Mouse (Mus musculus) heart, embryonic 13.5 days (tissue): ENCODE results near the gene Traf4. TPM values are rescaled to one million over a fixed set of nuclear protein-coding genes. Genes with fewer than 3 reads are reported as not detected.
A peak's percentile ranks its signal among the peaks of the same experiment; 100 is the strongest.

ENCODE experiments used
- ATAC-seq: fragments of 200-750 bp; cut with Nextera tagmentation; 2 replicates; pipeline ENCODE4 v1.8.0; 2017; ENCODE audit warnings: moderate TSS enrichment; ENCODE audit not compliant: insufficient number of reproducible peaks, low FRiP score, low TSS enrichment; ENCODE audit errors: extremely low read depth
- H3K27ac ChIP-seq: fragments of 300-500 bp; sonication (generic); replicated peaks from 2 replicates; pipeline ENCODE4 v1.5.1; 2015; ENCODE audit warnings: moderate library complexity, mild to moderate bottlenecking, inconsistent platforms
- H3K27me3 ChIP-seq: fragments of 300-500 bp; sonication (generic); replicated peaks from 2 replicates; pipeline ENCODE4 v1.6.1; 2015; ENCODE audit warnings: mild to moderate bottlenecking, inconsistent platforms
- H3K36me3 ChIP-seq: fragments of 300-500 bp; sonication (generic); 2 replicates; pipeline ENCODE4 v1.6.1; 2015; ENCODE audit warnings: mild to moderate bottlenecking, inconsistent platforms
- H3K4me1 ChIP-seq: fragments of 300-500 bp; sonication (generic); 2 replicates; pipeline ENCODE4 v1.6.1; 2015; ENCODE audit warnings: inconsistent platforms
- H3K4me2 ChIP-seq: fragments of 300-500 bp; sonication (generic); 2 replicates; pipeline ENCODE4 v1.6.1; 2015; ENCODE audit warnings: inconsistent platforms, mild to moderate bottlenecking, moderate library complexity
- H3K4me3 ChIP-seq: fragments of 300-500 bp; sonication (generic); 2 replicates; pipeline ENCODE4 v1.5.1; 2015; ENCODE audit warnings: moderate library complexity, mild to moderate bottlenecking, inconsistent platforms
- H3K9ac ChIP-seq: fragments of 300-500 bp; sonication (generic); 2 replicates; pipeline ENCODE4 v1.6.1; 2015; ENCODE audit warnings: inconsistent platforms, mild to moderate bottlenecking, moderate library complexity
- H3K9me3 ChIP-seq: fragments of 300-500 bp; sonication (generic); 2 replicates; pipeline ENCODE4 v1.6.1; 2016; ENCODE audit warnings: inconsistent platforms
- WGBS: fragments of 180-500 bp; shearing (Covaris S2); methylation state at CpG from one replicate; pipeline ENCODE4 v1.1.7; 2015; ENCODE audit warnings: mixed read lengths; 5-methylcytosine and 5-hydroxymethylcytosine counted together
- microRNA-seq: library from miRNA; unstranded; fragments of <30 nt; microRNA quantifications from one replicate; pipeline ENCODE4, GENCODE M21; 2016
- polyA plus RNA-seq: library from polyadenylated mRNA; unstranded; fragments of >200 nt; fragmentation: Nextera tagmentation; extraction: Ambion mirVana; gene quantifications from 2 replicates; pipeline ENCODE4 v1.2.1, GENCODE M21; 2015

Gene Traf4
- polyA plus RNA-seq, 1 experiment from 2014 or later = 43.0 TPM

DNA sequence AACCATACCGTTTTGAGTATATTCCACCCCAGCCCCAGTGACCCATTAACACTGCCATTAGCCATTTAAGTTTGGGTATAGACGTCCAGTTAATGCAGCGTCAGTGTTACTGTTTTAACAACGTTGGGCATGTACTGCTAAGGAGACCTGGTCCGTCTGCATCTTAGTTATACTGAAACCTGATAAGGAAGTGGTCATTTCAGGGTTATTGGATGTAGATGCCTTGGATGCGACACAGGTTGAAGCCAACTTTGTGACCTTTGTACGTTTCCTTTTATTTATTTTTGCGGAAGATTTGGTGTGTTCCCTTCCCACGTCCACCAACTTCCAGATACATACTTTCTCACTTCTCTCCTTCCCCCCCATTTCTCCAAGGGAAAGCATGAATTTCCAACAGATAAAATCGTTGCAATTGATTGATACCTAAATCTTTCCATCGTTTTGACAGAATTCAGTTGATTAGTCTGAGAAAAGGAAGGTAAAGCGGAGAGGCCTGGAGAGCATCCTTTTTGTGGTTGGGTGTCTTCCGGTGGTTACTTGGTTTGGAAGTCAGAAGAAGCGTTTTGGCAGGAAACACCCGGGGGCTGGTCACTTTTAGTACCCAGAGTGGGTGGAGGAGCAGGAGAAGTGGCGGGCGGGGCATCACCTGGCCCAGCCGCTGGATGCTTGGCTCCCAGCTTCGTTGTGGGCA lies 50.6 kb downstream of the Traf4 start:
- Histone ChIP-seq H3K4me3 (peak overlapping the region; percentile 81), H3K27ac (peak overlapping the region; percentile 84), H3K4me2 (peak overlapping the region; percentile 71), H3K4me1 (peaks cover 64% of the 10 kb centered on the region), H3K9me3 (no peaks in the 10 kb centered on the region), H3K9ac (peak overlapping the region; percentile 91), H3K36me3 (no peaks in the 10 kb centered on the region), H3K27me3 (no peaks in the 10 kb centered on the region)
- no peak for ATAC-seq
- 12% methylated on average over 19 of the region's 19 CpGs for WGBS

DNA sequence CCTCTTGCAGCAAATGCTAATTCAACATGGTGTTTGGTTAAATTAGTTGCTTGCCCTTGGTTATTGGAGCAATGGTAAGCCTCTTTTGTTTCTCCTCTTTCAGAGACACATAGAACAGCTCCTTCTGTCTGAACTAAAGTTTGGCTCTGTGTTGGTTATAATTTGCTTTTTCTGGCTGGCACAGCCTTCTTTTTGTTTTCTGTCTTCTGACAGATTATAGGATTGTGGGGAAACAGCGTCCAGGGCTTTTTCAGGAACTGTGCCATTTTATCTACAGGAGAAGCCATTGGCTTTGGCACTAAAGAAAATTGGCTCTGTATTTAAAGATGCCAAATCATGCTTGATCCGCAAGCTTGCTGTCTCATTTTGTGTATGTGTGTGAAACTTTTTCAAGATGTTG lies 51.8 kb downstream of the Traf4 start:
- ATAC-seq = no peak
- no peaks in the 10 kb centered on the region for H3K9me3 ChIP-seq
- H3K4me1 ChIP-seq = peaks cover 64% of the 10 kb centered on the region
- no peak overlapping the region for H3K27ac ChIP-seq
- WGBS = 83% methylated on average over 2 of the region's 2 CpGs
- H3K36me3 ChIP-seq = no peaks in the 10 kb centered on the region
- H3K9ac ChIP-seq = no peak overlapping the region
- no peak overlapping the region for H3K4me3 ChIP-seq
- no peak overlapping the region for H3K4me2 ChIP-seq
- no peaks in the 10 kb centered on the region for H3K27me3 ChIP-seq

Small RNA genes within 50 kb of the gene (microRNA-seq; reads per million reads assigned to microRNA genes)
- gene Mir7653 = not detected

Other genes with a start within 250 kb of the Traf4 start
- 0.09 and 0.20 TPM in 2 replicates for gene Sez6, start 234.8 kb downstream of the Traf4 start, polyA plus RNA-seq
- gene Phf12, start 182.8 kb downstream of the Traf4 start, polyA plus RNA-seq = 8.6 and 9.9 TPM in 2 replicates
- 13.2 and 14.1 TPM in 2 replicates for gene Dhrs13, start 133.3 kb downstream of the Traf4 start, polyA plus RNA-seq
- 71.8 and 83.9 TPM in 2 replicates for gene Flot2, start 127.7 kb downstream of the Traf4 start, polyA plus RNA-seq
- 23.6 and 24.3 TPM in 2 replicates for gene Eral1, start 85.2 kb downstream of the Traf4 start, polyA plus RNA-seq
- 16.5 and 17.7 TPM in 2 replicates for gene Fam222b, start 70.9 kb downstream of the Traf4 start, polyA plus RNA-seq
- 12.7 and 13.2 TPM in 2 replicates for gene Nek8, start 11.1 kb upstream of the Traf4 start, polyA plus RNA-seq
- gene Tlcd1, start 11.1 kb upstream of the Traf4 start, polyA plus RNA-seq = 14.3 and 14.7 TPM in 2 replicates
- gene Rpl23a, start 18.0 kb upstream of the Traf4 start, polyA plus RNA-seq = 833 and 868 TPM in 2 replicates
- 57.5 and 60.9 TPM in 2 replicates for gene Rab34, start 22.8 kb upstream of the Traf4 start, polyA plus RNA-seq
- gene Proca1, start 27.8 kb upstream of the Traf4 start, polyA plus RNA-seq = 2.2 and 2.9 TPM in 2 replicates
- 54.1 and 60.7 TPM in 2 replicates for gene Sdf2, start 80.2 kb upstream of the Traf4 start, polyA plus RNA-seq
- 16.6 and 17.0 TPM in 2 replicates for gene Supt6, start 80.4 kb upstream of the Traf4 start, polyA plus RNA-seq
- 56.4 and 59.8 TPM in 2 replicates for gene 2610507B11Rik, start 96.2 kb upstream of the Traf4 start, polyA plus RNA-seq
- 0.20 and 0.29 TPM in 2 replicates for gene BC030499, start 125.3 kb upstream of the Traf4 start, polyA plus RNA-seq
- gene Spag5, start 135.9 kb upstream of the Traf4 start, polyA plus RNA-seq = 24.5 and 25.5 TPM in 2 replicates
- 22.1 and 22.5 TPM in 2 replicates for gene Aldoc, start 157.4 kb upstream of the Traf4 start, polyA plus RNA-seq
- 65.9 and 66.6 TPM in 2 replicates for gene Pigs, start 162.8 kb upstream of the Traf4 start, polyA plus RNA-seq
- gene Unc119, start 177.9 kb upstream of the Traf4 start, polyA plus RNA-seq = 42.8 and 44.6 TPM in 2 replicates
- 0.04 and 0.44 TPM in 2 replicates for gene Foxn1, start 221.0 kb upstream of the Traf4 start, polyA plus RNA-seq